Mouse (Mus musculus): Measurements from ENCODE around the gene Sdk1.
A peak's percentile ranks its signal among the peaks of the same experiment; 100 is the strongest.

The Sdk1 gene

GRCm38 (mm10) chr5:141240841-141241543 lies at the start of gene Sdk1:
Gene Sdk1, plus strand, starts transcription at chr5:141241490.
- peak; percentile 90 for DNase-seq (ENCODE audit: low spot score)

- DNase-seq (ENCODE audit: low spot score): no peak
These were observed 44.0 kb upstream of the Sdk1 start for GRCm38 (mm10) chr5:141197278-141197677.

- DNase-seq (ENCODE audit: low spot score): no peak
These were observed 38.8 kb upstream of the Sdk1 start for GRCm38 (mm10) chr5:141202276-141203065.

GRCm38 (mm10) chr5:141207061-141207460 lies 34.2 kb upstream of the Sdk1 start:
- no peak for DNase-seq (ENCODE audit: low spot score)

- DNase-seq (ENCODE audit: low spot score): no peak
These were observed 16.0 kb upstream of the Sdk1 start for GRCm38 (mm10) chr5:141225243-141225642.

GRCm38 (mm10) chr5:141234326-141234725 lies 7.0 kb upstream of the Sdk1 start:
- no peak for DNase-seq (ENCODE audit: low spot score)

GRCm38 (mm10) chr5:141239401-141239800 lies 1.9 kb upstream of the Sdk1 start:
- no peak for DNase-seq (ENCODE audit: low spot score)

- DNase-seq (ENCODE audit: low spot score): no peak
These were observed 849 bp upstream of the Sdk1 start for GRCm38 (mm10) chr5:141240441-141240840.

- no peak for DNase-seq (ENCODE audit: low spot score)
These were observed 475 bp downstream of the Sdk1 start for GRCm38 (mm10) chr5:141241645-141242284.

GRCm38 (mm10) chr5:141243253-141243965 lies 2.1 kb downstream of the Sdk1 start:
- no peak for DNase-seq (ENCODE audit: low spot score)

GRCm38 (mm10) chr5:141264253-141264652 lies 23.0 kb downstream of the Sdk1 start:
- DNase-seq (ENCODE audit: low spot score): no peak

GRCm38 (mm10) chr5:141277112-141277511 lies 35.8 kb downstream of the Sdk1 start:
- no peak for DNase-seq (ENCODE audit: low spot score)

GRCm38 (mm10) chr5:141281751-141282150 lies 40.5 kb downstream of the Sdk1 start:
- no peak for DNase-seq (ENCODE audit: low spot score)

- DNase-seq (ENCODE audit: low spot score): no peak
These were observed 48.3 kb downstream of the Sdk1 start for GRCm38 (mm10) chr5:141289611-141290010.

- peak; percentile 2 for DNase-seq (ENCODE audit: low spot score)
These were observed 54.0 kb downstream of the Sdk1 start for GRCm38 (mm10) chr5:141295240-141295639.

GRCm38 (mm10) chr5:141302287-141302694 lies 61.0 kb downstream of the Sdk1 start:
- peak; percentile 13 for DNase-seq (ENCODE audit: low spot score)

GRCm38 (mm10) chr5:141303746-141304145 lies 62.5 kb downstream of the Sdk1 start:
- DNase-seq (ENCODE audit: low spot score): no peak

GRCm38 (mm10) chr5:141304706-141305105 lies 63.4 kb downstream of the Sdk1 start:
- no peak for DNase-seq (ENCODE audit: low spot score)

GRCm38 (mm10) chr5:141310641-141311040 lies 69.4 kb downstream of the Sdk1 start:
- no peak for DNase-seq (ENCODE audit: low spot score)

GRCm38 (mm10) chr5:141311801-141312200 lies 70.5 kb downstream of the Sdk1 start:
- DNase-seq (ENCODE audit: low spot score): no peak

GRCm38 (mm10) chr5:141312305-141312704 lies 71.0 kb downstream of the Sdk1 start:
- DNase-seq (ENCODE audit: low spot score): no peak

- no peak for DNase-seq (ENCODE audit: low spot score)
These were observed 75.8 kb downstream of the Sdk1 start for GRCm38 (mm10) chr5:141317095-141317494.

Measured in lung, postnatal 25 days (tissue).